Mouse (Mus musculus): ENCODE measurements around the gene Rab4a. TPM values are rescaled to one million over a fixed set of nuclear protein-coding genes. Genes with fewer than 3 reads are reported as not detected.

Rab4a gene
- polyA plus RNA-seq, 1 experiment from 2014 or later: 27.0 TPM

DNA sequence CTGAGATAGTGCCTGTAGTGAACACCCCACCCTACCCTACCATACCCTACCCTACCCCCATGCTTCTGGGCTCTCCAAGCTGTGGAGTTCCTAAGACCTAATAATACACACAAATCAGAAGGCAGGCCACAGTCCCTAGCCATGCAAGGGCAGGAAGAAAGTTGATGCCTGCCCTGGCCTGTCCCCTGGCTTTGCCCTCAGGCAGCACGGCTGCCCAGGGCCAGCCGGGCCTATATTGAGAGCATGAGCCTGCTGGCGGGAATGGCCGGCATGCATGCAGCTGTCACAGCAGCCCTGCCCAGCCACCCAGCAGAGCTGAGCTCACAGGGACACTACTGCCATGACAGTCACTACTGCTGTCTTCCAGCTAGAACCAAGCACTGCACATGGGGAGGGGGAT is 77.3 kb downstream of the Rab4a start:
- no peak overlapping the region for H3K4me2 ChIP-seq (replicated peaks; ENCODE audit: low read depth)
- no peak overlapping the region for H3K4me3 ChIP-seq (ENCODE audit: low read depth, low read length)
- no peak overlapping the region for H3K27ac ChIP-seq (replicated peaks)
- H3K36me3 ChIP-seq (ENCODE audit: control insufficient read depth, insufficient read depth, low read length): no peaks in the 10 kb centered on the region
- H3K27me3 ChIP-seq (ENCODE audit: control insufficient read depth, insufficient read depth, low read length): no peaks in the 10 kb centered on the region
- no peaks in the 10 kb centered on the region for H3K9me3 ChIP-seq (ENCODE audit: control insufficient read depth, low read length)
- no peak overlapping the region for H3K9ac ChIP-seq (ENCODE audit: low read length)
- H3K4me1 ChIP-seq (replicated peaks; ENCODE audit: control insufficient read depth, insufficient read depth): no peaks in the 10 kb centered on the region
- ATAC-seq (ENCODE audit: low FRiP score, low TSS enrichment) (no peak), DNase-seq (ENCODE audit: low spot score) (no peak)
- 78% methylated on average over 4 of the region's 4 CpGs for WGBS
- TF ChIP-seq EP300 (optimal IDR thresholded peaks at IDR 0.05) (no peak), CTCF (IDR thresholded peaks at IDR 0.05; ENCODE audit: low read depth) (no peak)

Other genes starting within 250 kb of the Rab4a start
- gene Rhou, start 152.1 kb upstream of the Rab4a start, polyA plus RNA-seq (2015; fragmentation: Nextera tagmentation; extraction: Ambion mirVana): 7.3 and 10.9 TPM in 2 replicates
- 0.91 and 1.2 TPM in 2 replicates for gene Ccsap, start 54.2 kb downstream of the Rab4a start, polyA plus RNA-seq (2015; fragmentation: Nextera tagmentation; extraction: Ambion mirVana)
- 23.1 and 27.2 TPM in 2 replicates for gene Acta1, start 88.8 kb downstream of the Rab4a start, polyA plus RNA-seq (2015; fragmentation: Nextera tagmentation; extraction: Ambion mirVana)
- 8.2 and 8.5 TPM in 2 replicates for gene Nup133, start 143.3 kb downstream of the Rab4a start, polyA plus RNA-seq (2015; fragmentation: Nextera tagmentation; extraction: Ambion mirVana)
- 14.7 and 15.2 TPM in 2 replicates for gene Abcb10, start 177.1 kb downstream of the Rab4a start, polyA plus RNA-seq (2015; fragmentation: Nextera tagmentation; extraction: Ambion mirVana)
- 18.0 and 21.0 TPM in 2 replicates for gene Taf5l, start 215.4 kb downstream of the Rab4a start, polyA plus RNA-seq (2015; fragmentation: Nextera tagmentation; extraction: Ambion mirVana)
- 1.2 and 1.6 TPM in 2 replicates for gene Urb2, start 215.5 kb downstream of the Rab4a start, polyA plus RNA-seq (2015; fragmentation: Nextera tagmentation; extraction: Ambion mirVana)